Mouse (Mus musculus): ENCODE data around the gene 2900026A02Rik. TPM values are rescaled to one million over a fixed set of nuclear protein-coding genes. Genes with fewer than 3 reads are reported as not detected.
A peak's percentile ranks its signal among the peaks of the same experiment; 100 is the strongest.

2900026A02Rik gene
- polyA plus RNA-seq, 1 experiment: 70.8 TPM

DNA sequence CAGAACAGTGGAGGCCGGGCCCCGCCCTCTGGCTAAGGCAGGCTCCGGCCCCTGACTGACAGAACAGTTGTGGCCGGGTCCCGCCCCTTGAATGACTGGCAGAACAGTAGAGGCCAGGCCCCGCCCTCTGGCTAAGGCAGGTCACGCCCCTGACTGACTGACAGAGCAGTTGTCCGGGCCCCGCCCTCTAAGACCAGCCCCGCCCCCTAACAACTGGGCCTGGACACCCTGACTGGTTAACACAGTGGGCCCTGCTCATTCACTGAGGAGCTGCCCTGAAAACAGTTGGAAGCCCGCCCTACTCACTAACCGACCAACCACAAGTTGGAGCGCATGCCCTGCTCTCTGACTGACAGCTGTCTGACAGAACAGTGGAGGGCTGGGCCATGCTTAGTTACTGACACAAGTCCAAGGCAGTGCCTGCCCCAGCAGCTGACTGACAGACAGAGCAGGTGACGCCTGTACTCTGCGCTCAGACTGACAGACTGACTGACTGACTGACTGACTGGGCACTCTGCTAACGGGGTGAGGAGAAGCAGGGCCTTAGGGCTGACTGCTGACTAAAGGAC lies 56.1 kb downstream of the 2900026A02Rik start:
- peak overlapping the region; percentile 60 for H3K27ac ChIP-seq (ENCODE audit: insufficient read depth, low read depth, low read length)
- peaks cover 41% of the 10 kb centered on the region for H3K4me1 ChIP-seq (ENCODE audit: control insufficient read depth, insufficient read depth, insufficient read length, low read length)
- no peak overlapping the region for H3K4me3 ChIP-seq (ENCODE audit: low read depth, low read length)
- no peaks in the 10 kb centered on the region for H3K27me3 ChIP-seq (ENCODE audit: control insufficient read depth, insufficient read depth, low read length)
- 8% methylated on average over 16 of the region's 16 CpGs for WGBS
- TF ChIP-seq POLR2A (IDR thresholded peaks at IDR 0.05; ENCODE audit: low read depth, low read length) (no peak), CTCF (IDR thresholded peaks at IDR 0.05; ENCODE audit: extremely low read depth, insufficient read length, insufficient replicate concordance, low read depth, low read length) (no peak)
- H3K36me3 ChIP-seq (ENCODE audit: control insufficient read depth, insufficient read depth, low read length): peaks cover 19% of the 10 kb centered on the region

DNA sequence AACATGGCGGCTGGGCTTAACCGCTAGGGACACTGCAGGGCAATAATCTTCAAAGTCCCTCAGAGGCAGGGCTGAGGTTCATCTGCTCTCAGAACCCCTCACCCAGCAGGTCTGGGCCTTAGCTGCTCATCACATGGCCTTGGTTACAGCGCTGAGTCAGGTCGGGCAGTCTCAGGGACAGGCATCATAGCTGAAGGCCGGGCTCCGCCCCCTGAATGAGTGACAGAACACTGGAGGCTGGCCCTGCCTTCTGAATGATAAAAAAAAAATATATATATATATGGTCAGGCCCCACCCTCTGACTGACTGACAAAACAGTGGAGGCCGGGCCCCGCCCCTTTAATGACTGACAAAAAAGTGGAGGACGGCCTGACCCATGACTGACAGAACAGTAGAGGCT lies 56.6 kb downstream of the 2900026A02Rik start:
- H3K27ac ChIP-seq (ENCODE audit: insufficient read depth, low read depth, low read length): no peak overlapping the region
- TF ChIP-seq CTCF (IDR thresholded peaks at IDR 0.05; ENCODE audit: extremely low read depth, insufficient read length, insufficient replicate concordance, low read depth, low read length) (no peak), POLR2A (IDR thresholded peaks at IDR 0.05; ENCODE audit: low read depth, low read length) (peak; percentile 10; the same call in 1 of the 2 replicates)
- H3K4me3 ChIP-seq (ENCODE audit: low read depth, low read length): no peak overlapping the region
- peaks cover 17% of the 10 kb centered on the region for H3K36me3 ChIP-seq (ENCODE audit: control insufficient read depth, insufficient read depth, low read length)
- WGBS: 46% methylated on average over 9 of the region's 9 CpGs
- H3K4me1 ChIP-seq (ENCODE audit: control insufficient read depth, insufficient read depth, insufficient read length, low read length): peaks cover 37% of the 10 kb centered on the region
- H3K27me3 ChIP-seq (ENCODE audit: control insufficient read depth, insufficient read depth, low read length): no peaks in the 10 kb centered on the region

DNA sequence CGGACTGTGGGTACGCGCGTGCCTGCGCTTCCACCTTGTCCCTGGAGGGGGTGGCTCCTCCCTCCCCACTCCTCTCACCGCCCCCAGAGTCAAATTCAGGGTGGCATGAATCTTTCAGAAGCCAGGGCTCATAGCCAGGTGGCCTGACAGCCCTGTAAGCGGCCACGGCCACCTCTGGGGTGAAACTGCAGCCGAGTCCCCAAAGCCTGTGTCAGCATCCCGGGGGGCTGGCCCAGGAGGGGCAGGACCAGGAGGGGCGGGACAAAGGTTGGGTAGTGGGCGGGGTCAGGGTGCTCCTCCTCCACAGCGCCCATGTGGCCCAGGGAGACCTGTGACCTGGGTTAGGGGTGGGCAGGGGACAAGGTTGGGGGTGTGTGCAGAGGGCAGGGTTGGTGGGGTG lies 57.9 kb downstream of the 2900026A02Rik start:
- Histone ChIP-seq H3K27me3 (ENCODE audit: control insufficient read depth, insufficient read depth, low read length) (no peaks in the 10 kb centered on the region), H3K4me1 (ENCODE audit: control insufficient read depth, insufficient read depth, insufficient read length, low read length) (peaks cover 43% of the 10 kb centered on the region), H3K27ac (ENCODE audit: insufficient read depth, low read depth, low read length) (0 out of 2 replicates have a peak overlapping the region, but pooled peaks have one; percentile 10), H3K36me3 (ENCODE audit: control insufficient read depth, insufficient read depth, low read length) (peaks cover 7% of the 10 kb centered on the region), H3K4me3 (ENCODE audit: low read depth, low read length) (peak overlapping the region; percentile 53)
- no peak for TF ChIP-seq CTCF (IDR thresholded peaks at IDR 0.05; ENCODE audit: extremely low read depth, insufficient read length, insufficient replicate concordance, low read depth, low read length)
- 53% methylated on average over 13 of the region's 13 CpGs for WGBS

DNA sequence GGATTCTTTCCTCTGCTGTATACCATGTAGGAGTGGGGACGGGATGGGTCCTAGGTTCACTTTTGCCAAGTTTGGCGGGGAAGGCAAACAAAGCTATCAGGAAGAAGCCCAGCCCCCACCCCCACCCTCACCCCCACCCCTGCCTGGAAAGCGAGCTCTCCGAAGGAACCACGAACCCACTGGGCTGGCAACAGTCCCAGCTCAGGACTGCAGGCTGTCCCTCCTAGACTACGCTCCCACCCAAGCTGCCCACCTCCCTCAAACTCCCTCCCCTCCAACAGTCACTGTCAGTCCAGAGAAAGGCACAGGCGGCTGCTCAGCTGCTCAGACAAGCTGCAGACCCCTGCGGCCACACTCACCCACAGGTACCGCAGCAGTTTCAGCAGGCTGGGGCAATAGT lies 58.3 kb downstream of the 2900026A02Rik start:
- H3K27me3 ChIP-seq (ENCODE audit: control insufficient read depth, insufficient read depth, low read length): no peaks in the 10 kb centered on the region
- 50% methylated on average over 9 of the region's 9 CpGs for WGBS
- H3K27ac ChIP-seq (ENCODE audit: insufficient read depth, low read depth, low read length): 0 out of 2 replicates have a peak overlapping the region, but pooled peaks have one; percentile 10
- no peak for TF ChIP-seq POLR2A (IDR thresholded peaks at IDR 0.05; ENCODE audit: low read depth, low read length)
- no peak for TF ChIP-seq CTCF (IDR thresholded peaks at IDR 0.05; ENCODE audit: extremely low read depth, insufficient read length, insufficient replicate concordance, low read depth, low read length)
- H3K4me3 ChIP-seq (ENCODE audit: low read depth, low read length): peak overlapping the region; percentile 53
- H3K4me1 ChIP-seq (ENCODE audit: control insufficient read depth, insufficient read depth, insufficient read length, low read length): peaks cover 46% of the 10 kb centered on the region
- peaks cover 7% of the 10 kb centered on the region for H3K36me3 ChIP-seq (ENCODE audit: control insufficient read depth, insufficient read depth, low read length)

DNA sequence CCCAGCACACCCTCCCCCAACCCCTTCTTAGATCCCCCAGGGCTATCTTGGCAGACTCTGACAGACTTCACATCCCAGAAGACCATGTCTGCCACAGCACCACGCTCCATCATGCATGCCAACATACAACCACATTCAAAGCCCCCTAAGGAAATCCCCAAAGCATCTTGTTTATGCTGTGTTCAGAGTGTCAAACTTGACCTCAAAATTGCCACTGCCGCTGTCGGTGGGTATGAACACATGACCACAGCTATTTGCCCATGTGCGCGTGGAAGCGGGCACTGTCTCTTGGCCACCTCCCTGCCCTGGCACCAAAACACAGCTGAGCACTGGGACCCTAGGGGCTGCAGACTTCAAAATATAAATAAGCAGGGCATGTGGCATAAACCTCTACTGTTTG lies 59.5 kb downstream of the 2900026A02Rik start:
- WGBS: 83% methylated on average over 6 of the region's 6 CpGs
- Histone ChIP-seq H3K4me1 (ENCODE audit: control insufficient read depth, insufficient read depth, insufficient read length, low read length) (peaks cover 43% of the 10 kb centered on the region), H3K27me3 (ENCODE audit: control insufficient read depth, insufficient read depth, low read length) (no peaks in the 10 kb centered on the region), H3K4me3 (ENCODE audit: low read depth, low read length) (peak overlapping the region; percentile 8; the same call in 1 of the 2 replicates), H3K27ac (ENCODE audit: insufficient read depth, low read depth, low read length) (no peak overlapping the region), H3K36me3 (ENCODE audit: control insufficient read depth, insufficient read depth, low read length) (peaks cover 3% of the 10 kb centered on the region)
- TF ChIP-seq CTCF (IDR thresholded peaks at IDR 0.05; ENCODE audit: extremely low read depth, insufficient read length, insufficient replicate concordance, low read depth, low read length): no peak
- no peak for TF ChIP-seq POLR2A (IDR thresholded peaks at IDR 0.05; ENCODE audit: low read depth, low read length)

DNA sequence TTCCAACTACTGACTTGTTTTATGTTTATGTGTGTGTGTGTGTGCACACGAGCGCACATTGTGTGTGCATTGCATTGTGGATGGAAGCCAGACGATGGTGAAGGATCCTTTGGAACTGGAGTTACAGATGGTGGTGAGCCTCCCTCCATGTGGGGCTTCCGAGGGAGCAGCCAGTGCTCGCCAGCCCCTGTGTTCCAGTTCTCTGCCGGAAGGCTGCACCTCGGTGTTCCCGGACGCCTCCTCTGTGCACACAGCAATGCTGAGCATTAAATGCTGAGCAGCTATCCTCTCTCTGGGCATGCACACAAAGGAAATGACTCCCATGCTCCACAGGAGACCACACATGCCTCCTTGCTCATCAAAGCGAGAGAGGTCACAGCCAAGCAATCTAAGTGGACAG lies 60.7 kb downstream of the 2900026A02Rik start:
- no peak overlapping the region for H3K27ac ChIP-seq (ENCODE audit: insufficient read depth, low read depth, low read length)
- no peaks in the 10 kb centered on the region for H3K27me3 ChIP-seq (ENCODE audit: control insufficient read depth, insufficient read depth, low read length)
- no peak for TF ChIP-seq CTCF (IDR thresholded peaks at IDR 0.05; ENCODE audit: extremely low read depth, insufficient read length, insufficient replicate concordance, low read depth, low read length)
- TF ChIP-seq POLR2A (IDR thresholded peaks at IDR 0.05; ENCODE audit: low read depth, low read length): no peak
- peaks cover 34% of the 10 kb centered on the region for H3K4me1 ChIP-seq (ENCODE audit: control insufficient read depth, insufficient read depth, insufficient read length, low read length)
- H3K4me3 ChIP-seq (ENCODE audit: low read depth, low read length): no peak overlapping the region
- peaks cover 3% of the 10 kb centered on the region for H3K36me3 ChIP-seq (ENCODE audit: control insufficient read depth, insufficient read depth, low read length)
- 84% methylated on average over 10 of the region's 10 CpGs for WGBS

DNA sequence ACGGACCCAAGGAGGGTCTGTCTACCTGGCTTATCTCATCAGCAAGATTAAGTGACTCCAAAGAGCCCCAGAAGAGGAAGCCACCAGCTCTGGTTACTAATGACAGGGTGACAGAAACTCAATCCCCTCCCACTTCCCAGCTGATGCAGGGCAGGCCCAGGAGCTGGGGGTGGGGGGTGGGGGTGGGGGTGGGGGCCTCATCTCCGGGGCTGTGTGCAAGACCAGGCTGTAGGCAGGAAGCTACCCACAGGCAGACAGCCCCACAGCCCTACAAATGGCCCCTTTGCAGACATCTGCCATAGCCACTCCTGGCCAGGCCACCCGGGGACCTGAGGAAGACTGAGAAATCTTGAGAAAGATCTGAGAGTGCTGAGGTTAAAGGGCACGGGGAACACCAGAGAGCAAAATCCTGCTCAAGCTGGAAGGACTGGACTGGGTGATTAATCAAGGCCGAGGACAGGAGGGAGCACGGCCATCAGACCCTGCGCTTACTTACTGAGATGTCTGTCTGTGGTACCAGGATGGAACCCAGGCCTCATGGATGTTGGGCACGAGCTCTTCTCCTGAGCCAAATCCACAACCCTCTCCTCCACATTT lies 62.2 kb downstream of the 2900026A02Rik start:
- Histone ChIP-seq H3K27me3 (ENCODE audit: control insufficient read depth, insufficient read depth, low read length) (no peaks in the 10 kb centered on the region), H3K4me3 (ENCODE audit: low read depth, low read length) (no peak overlapping the region), H3K27ac (ENCODE audit: insufficient read depth, low read depth, low read length) (peak overlapping the region; percentile 30), H3K4me1 (ENCODE audit: control insufficient read depth, insufficient read depth, insufficient read length, low read length) (peaks cover 31% of the 10 kb centered on the region), H3K36me3 (ENCODE audit: control insufficient read depth, insufficient read depth, low read length) (peaks cover 3% of the 10 kb centered on the region)
- 58% methylated on average over 8 of the region's 8 CpGs for WGBS
- TF ChIP-seq CTCF (IDR thresholded peaks at IDR 0.05; ENCODE audit: extremely low read depth, insufficient read length, insufficient replicate concordance, low read depth, low read length) (no peak), POLR2A (IDR thresholded peaks at IDR 0.05; ENCODE audit: low read depth, low read length) (no peak)

All from small intestine, adult 2 months (tissue).